ENCODE assay signal across 13 mouse cellular contexts in the genomic region with DNA sequence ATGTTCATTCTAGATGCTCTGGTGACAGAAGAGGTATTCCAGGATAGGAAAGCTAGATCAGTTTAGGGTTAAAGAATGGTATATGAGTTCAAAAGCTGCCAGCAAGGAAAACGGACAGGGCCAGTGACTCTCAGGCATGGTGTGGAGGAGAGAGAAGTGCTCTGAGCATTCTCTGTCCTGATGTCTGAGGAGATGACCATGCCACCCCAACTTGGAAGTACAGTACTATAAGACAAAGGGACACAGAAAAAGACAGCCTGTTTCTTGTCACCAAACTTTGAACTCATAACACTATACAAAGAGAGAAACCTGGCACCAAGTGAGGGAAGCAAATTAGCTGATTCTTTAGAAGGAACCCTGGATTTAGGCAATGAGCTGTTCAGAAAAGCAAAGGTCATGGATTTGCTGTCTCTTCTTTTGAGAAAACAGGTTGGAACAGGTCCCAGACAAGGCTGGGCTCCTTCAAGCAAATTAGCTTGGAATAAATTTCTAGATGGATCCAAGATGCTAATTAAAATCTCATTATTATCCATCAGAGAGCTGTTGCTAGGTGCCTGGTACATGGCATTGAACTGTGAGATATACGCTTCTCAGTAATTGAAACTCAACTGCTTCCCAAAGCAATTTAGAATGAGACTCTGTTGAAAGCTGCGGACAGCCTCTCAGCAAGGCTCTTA. TPM values are rescaled to one million over a fixed set of nuclear protein-coding genes. Genes with fewer than 3 reads are reported as not detected.
DNase-seq lines count a peak whose midpoint lies in the region; ATAC-seq and TF ChIP-seq lines count a peak whose summit lies in the region.
"Had no signal": no experiment of that assay in that cellular context is flagged by ENCODE, and none has a peak within 500 bp of the region (broad histone marks: within the 10 kb centered on the region; RNA-seq: fewer than 3 reads in every experiment).

No protein-coding gene starts in this region.

- WGBS in midbrain, embryonic 13.5 days: 63% methylated on average over 3 of the region's 3 CpGs
- WGBS in midbrain, embryonic 11.5 days: 82% methylated on average over 3 of the region's 3 CpGs
- 48% methylated on average over 3 of the region's 3 CpGs for WGBS in forebrain, embryonic 12.5 days
- WGBS in hindbrain, embryonic 14.5 days: 45% methylated on average over 3 of the region's 3 CpGs
- 56% methylated on average over 3 of the region's 3 CpGs for WGBS in midbrain, postnatal 0 days
- 79% methylated on average over 3 of the region's 3 CpGs for WGBS in heart, embryonic 10.5 days

- no peaks in the 10 kb centered on the region for H3K9me3 ChIP-seq in midbrain, embryonic 13.5 days
- no peaks in the 10 kb centered on the region for H3K9me3 ChIP-seq in midbrain, embryonic 11.5 days (ENCODE audit: control insufficient read depth, low read length)
- no peaks in the 10 kb centered on the region for H3K9me3 ChIP-seq in forebrain, embryonic 12.5 days
- 0 out of 2 replicates have a peak, but pooled peaks cover 3% of the 10 kb centered on the region for H3K9me3 ChIP-seq in hindbrain, embryonic 14.5 days (ENCODE audit: control insufficient read depth, low read length)
- 0 out of 2 replicates have a peak, but pooled peaks cover 2% of the 10 kb centered on the region for H3K9me3 ChIP-seq in midbrain, postnatal 0 days (ENCODE audit: low read length)
- no peaks in the 10 kb centered on the region for H3K9me3 ChIP-seq in heart, embryonic 10.5 days
- H3K9me3 ChIP-seq: heart, embryonic 12.5 days had no signal

- DNase-seq in midbrain, embryonic 11.5 days (ENCODE audit: low spot score, missing footprints): no peak
- peak; percentile 66 for DNase-seq in hindbrain, embryonic 14.5 days (ENCODE audit: low spot score)
- DNase-seq in midbrain, postnatal 0 days (ENCODE audit: low spot score): peak; percentile 82
- no peak for DNase-seq in heart, embryonic 10.5 days (ENCODE audit: low spot score)
- no peak for DNase-seq in embryo, embryonic 9.5 days (ENCODE audit: extremely low spot score)
- DNase-seq in adrenal gland, postnatal 4 days (ENCODE audit: low spot score in 2 of 2): no peak
- DNase-seq: lung, postnatal 36 days; thymus, adult 18-20 months had no signal

- no peaks in the 10 kb centered on the region for H3K27me3 ChIP-seq in midbrain, embryonic 13.5 days
- H3K27me3 ChIP-seq in midbrain, embryonic 11.5 days (ENCODE audit: control insufficient read depth, insufficient read depth, low read length): no peaks in the 10 kb centered on the region
- no peaks in the 10 kb centered on the region for H3K27me3 ChIP-seq in forebrain, embryonic 12.5 days
- 0 out of 2 replicates have a peak, but pooled peaks cover 3% of the 10 kb centered on the region for H3K27me3 ChIP-seq in hindbrain, embryonic 14.5 days (ENCODE audit: control insufficient read depth, insufficient read depth, low read length)
- H3K27me3 ChIP-seq in midbrain, postnatal 0 days (ENCODE audit: insufficient read depth, low read length): no peaks in the 10 kb centered on the region
- no peaks in the 10 kb centered on the region for H3K27me3 ChIP-seq in heart, embryonic 10.5 days (ENCODE audit: insufficient read depth, poor library complexity, severe bottlenecking)
- H3K27me3 ChIP-seq: heart, embryonic 12.5 days had no signal

- H3K4me2 ChIP-seq in midbrain, embryonic 13.5 days (replicated peaks): no peak overlapping the region
- H3K4me2 ChIP-seq in midbrain, embryonic 11.5 days: no peak overlapping the region
- H3K4me2 ChIP-seq in forebrain, embryonic 12.5 days: no peak overlapping the region
- H3K4me2 ChIP-seq in hindbrain, embryonic 14.5 days (replicated peaks): no peak overlapping the region
- H3K4me2 ChIP-seq in midbrain, postnatal 0 days (ENCODE audit: low read depth, low read length, poor library complexity, severe bottlenecking): no peak overlapping the region
- H3K4me2 ChIP-seq: heart, embryonic 12.5 days had no signal

- H3K36me3 ChIP-seq in midbrain, embryonic 13.5 days: no peaks in the 10 kb centered on the region
- H3K36me3 ChIP-seq in midbrain, embryonic 11.5 days (ENCODE audit: control insufficient read depth, insufficient read depth, low read length): no peaks in the 10 kb centered on the region
- H3K36me3 ChIP-seq in forebrain, embryonic 12.5 days (replicated peaks): no peaks in the 10 kb centered on the region
- no peaks in the 10 kb centered on the region for H3K36me3 ChIP-seq in hindbrain, embryonic 14.5 days (replicated peaks; ENCODE audit: control insufficient read depth, insufficient read depth)
- no peaks in the 10 kb centered on the region for H3K36me3 ChIP-seq in midbrain, postnatal 0 days (ENCODE audit: insufficient read depth, low read length)
- H3K36me3 ChIP-seq in heart, embryonic 10.5 days: no peaks in the 10 kb centered on the region
- H3K36me3 ChIP-seq: heart, embryonic 12.5 days had no signal

- ATAC-seq in midbrain, embryonic 13.5 days: peak; percentile 85
- ATAC-seq in midbrain, embryonic 11.5 days (ENCODE audit: low FRiP score): no peak
- peak; percentile 89 for ATAC-seq in forebrain, embryonic 12.5 days (ENCODE audit: low FRiP score)
- ATAC-seq in hindbrain, embryonic 14.5 days (ENCODE audit: low FRiP score): peak; percentile 85; the same call in 1 of the 2 replicates
- ATAC-seq in midbrain, postnatal 0 days (ENCODE audit: low FRiP score): peak; percentile 72

- TF ChIP-seq CTCF in midbrain, postnatal 0 days (IDR thresholded peaks at IDR 0.05): no peak

- no peak overlapping the region for H3K27ac ChIP-seq in midbrain, embryonic 13.5 days
- no peak overlapping the region for H3K27ac ChIP-seq in midbrain, embryonic 11.5 days (ENCODE audit: low read depth, low read length)
- peak overlapping the region; percentile 89 for H3K27ac ChIP-seq in forebrain, embryonic 12.5 days
- H3K27ac ChIP-seq in hindbrain, embryonic 14.5 days: peak overlapping the region; percentile 29
- no peak overlapping the region for H3K27ac ChIP-seq in midbrain, postnatal 0 days (ENCODE audit: low read depth, low read length)
- H3K27ac ChIP-seq in heart, embryonic 10.5 days: no peak overlapping the region
- H3K27ac ChIP-seq: liver, embryonic 14.5 days had no signal

- H3K4me3 ChIP-seq in midbrain, embryonic 13.5 days (replicated peaks): no peak overlapping the region
- H3K4me3 ChIP-seq in midbrain, embryonic 11.5 days (ENCODE audit: low read depth, low read length): no peak overlapping the region
- no peak overlapping the region for H3K4me3 ChIP-seq in forebrain, embryonic 12.5 days (replicated peaks)
- H3K4me3 ChIP-seq in hindbrain, embryonic 14.5 days (replicated peaks; ENCODE audit: low read length): no peak overlapping the region
- H3K4me3 ChIP-seq in midbrain, postnatal 0 days (ENCODE audit: low read depth, low read length): no peak overlapping the region
- no peak overlapping the region for H3K4me3 ChIP-seq in heart, embryonic 10.5 days
- H3K4me3 ChIP-seq: heart, embryonic 12.5 days; myocyte had no signal

- H3K9ac ChIP-seq in midbrain, embryonic 13.5 days (replicated peaks): no peak overlapping the region
- H3K9ac ChIP-seq in midbrain, embryonic 11.5 days (ENCODE audit: low read length): no peak overlapping the region
- H3K9ac ChIP-seq in forebrain, embryonic 12.5 days: no peak overlapping the region
- H3K9ac ChIP-seq in hindbrain, embryonic 14.5 days: no peak overlapping the region
- no peak overlapping the region for H3K9ac ChIP-seq in midbrain, postnatal 0 days (replicated peaks; ENCODE audit: low read length, poor library complexity, severe bottlenecking)
- H3K9ac ChIP-seq: heart, embryonic 12.5 days; liver, embryonic 14.5 days had no signal

- no peaks in the 10 kb centered on the region for H3K4me1 ChIP-seq in midbrain, embryonic 13.5 days (replicated peaks)
- no peaks in the 10 kb centered on the region for H3K4me1 ChIP-seq in midbrain, embryonic 11.5 days (ENCODE audit: control insufficient read depth, insufficient read depth, low read length)
- H3K4me1 ChIP-seq in forebrain, embryonic 12.5 days: no peaks in the 10 kb centered on the region
- H3K4me1 ChIP-seq in hindbrain, embryonic 14.5 days (replicated peaks; ENCODE audit: control insufficient read depth, insufficient read depth, low read length): 0 out of 2 replicates have a peak, but pooled peaks cover 3% of the 10 kb centered on the region
- H3K4me1 ChIP-seq in midbrain, postnatal 0 days (ENCODE audit: insufficient read depth, low read length): no peaks in the 10 kb centered on the region
- no peaks in the 10 kb centered on the region for H3K4me1 ChIP-seq in heart, embryonic 10.5 days
- H3K4me1 ChIP-seq: heart, embryonic 12.5 days had no signal

RNA-seq across cellular contexts. Expression of gene Fam184b, which starts 43.9 kb away (rescaled TPM):
- 1.7 and 1.9 TPM in 2 replicates for polyA plus RNA-seq in midbrain, embryonic 13.5 days (2015; fragmentation: Nextera tagmentation; extraction: Ambion mirVana)
- 0.55 and 0.76 TPM in 2 replicates for polyA plus RNA-seq in midbrain, embryonic 11.5 days (2014; fragmentation: Nextera tagmentation; extraction: Ambion mirVana)
- polyA plus RNA-seq in forebrain, embryonic 12.5 days (2016; fragmentation: Nextera tagmentation; extraction: Ambion mirVana): 2.8 and 4.2 TPM in 2 replicates
- 6.7 and 9.7 TPM in 2 replicates for polyA plus RNA-seq in hindbrain, embryonic 14.5 days (2014; fragmentation: Nextera tagmentation; extraction: Ambion mirVana)
- total RNA-seq in midbrain, postnatal 0 days (2014; rRNA removed): 13.0 and 13.9 TPM in 2 replicates
- polyA plus RNA-seq in midbrain, postnatal 0 days (2015; fragmentation: Nextera tagmentation; extraction: Ambion mirVana): 9.4 and 9.5 TPM in 2 replicates
- polyA plus RNA-seq in heart, embryonic 10.5 days (2016; fragmentation: Nextera tagmentation; extraction: Ambion mirVana): 0.22 and 0.39 TPM in 2 replicates
- 1 to 10 TPM; 1.2 to 1.8 TPM for total RNA-seq in adrenal gland, postnatal 4 days (2021)

Comparison
In these comparisons a context has a peak if more than half of its experiments do, and no peak if none do; other contexts are left out.
1. DNase-seq: peak in hindbrain, embryonic 14.5 days (single experiment) and midbrain, postnatal 0 days (single experiment); none in midbrain, embryonic 11.5 days (single experiment), heart, embryonic 10.5 days (single experiment), embryo, embryonic 9.5 days (single experiment) and adrenal gland, postnatal 4 days (0 of 2).
2. H3K27ac ChIP-seq: peak in forebrain, embryonic 12.5 days (single experiment) and hindbrain, embryonic 14.5 days (single experiment); none in midbrain, embryonic 13.5 days (single experiment), midbrain, embryonic 11.5 days (single experiment), midbrain, postnatal 0 days (single experiment) and heart, embryonic 10.5 days (single experiment).